Mouse (Mus musculus): Measurements from ENCODE around the gene Pdpk1.
"Not testable (repeated sequence)": the region's sequence is repeated elsewhere in the genome, so short reads cannot be mapped to it uniquely, and the experiment has no call there.

Pdpk1 gene

GRCm38 (mm10) chr17:24162584-24163175, 12.0 kb upstream of the Pdpk1 start:
- DNase-seq (ENCODE audit: low spot score in 2 of 2): no peak

- DNase-seq (ENCODE audit: low spot score in 2 of 2): no peak
Measured at GRCm38 (mm10) chr17:24161466-24161865, 10.7 kb upstream of the Pdpk1 start.

GRCm38 (mm10) chr17:24157526-24157925, 6.8 kb upstream of the Pdpk1 start:
- DNase-seq (ENCODE audit: low spot score in 2 of 2): no peak

GRCm38 (mm10) chr17:24157121-24157520, 6.4 kb upstream of the Pdpk1 start:
- no peak for DNase-seq (ENCODE audit: low spot score in 2 of 2)

- DNase-seq (ENCODE audit: low spot score in 2 of 2): no peak
Measured at GRCm38 (mm10) chr17:24156394-24156793, 5.7 kb upstream of the Pdpk1 start.

- no peak for DNase-seq (ENCODE audit: low spot score in 2 of 2)
Measured at GRCm38 (mm10) chr17:24155742-24156141, 5.0 kb upstream of the Pdpk1 start.

- no peak for DNase-seq (ENCODE audit: low spot score in 2 of 2)
Measured at GRCm38 (mm10) chr17:24154463-24154862, 3.7 kb upstream of the Pdpk1 start.

GRCm38 (mm10) chr17:24151890-24152563, 1.3 kb upstream of the Pdpk1 start:
- DNase-seq (ENCODE audit: low spot score in 2 of 2): peak; percentile 71 to 78

- no peak for DNase-seq (ENCODE audit: low spot score in 2 of 2)
Measured at GRCm38 (mm10) chr17:24151382-24151781, 658 bp upstream of the Pdpk1 start.

GRCm38 (mm10) chr17:24149421-24149820, 1.3 kb downstream of the Pdpk1 start:
- no peak for DNase-seq (ENCODE audit: low spot score in 2 of 2)

GRCm38 (mm10) chr17:24142897-24143296, 7.8 kb downstream of the Pdpk1 start:
- no peak for DNase-seq (ENCODE audit: low spot score in 2 of 2)

- peak; percentile 90 to 96 for DNase-seq (ENCODE audit: low spot score in 2 of 2)
Measured at GRCm38 (mm10) chr17:24141425-24141920, 9.3 kb downstream of the Pdpk1 start.

GRCm38 (mm10) chr17:24140845-24141424, 9.8 kb downstream of the Pdpk1 start:
- DNase-seq (ENCODE audit: low spot score in 2 of 2): no peak

- DNase-seq (ENCODE audit: low spot score in 2 of 2): no peak
Measured at GRCm38 (mm10) chr17:24139968-24140367, 10.8 kb downstream of the Pdpk1 start.

- no peak for DNase-seq (ENCODE audit: low spot score in 2 of 2)
Measured at GRCm38 (mm10) chr17:24139256-24139655, 11.5 kb downstream of the Pdpk1 start.

GRCm38 (mm10) chr17:24137226-24137880, 13.4 kb downstream of the Pdpk1 start:
- no peak for DNase-seq (ENCODE audit: low spot score in 2 of 2)

- no peak for DNase-seq (ENCODE audit: low spot score in 2 of 2)
Measured at GRCm38 (mm10) chr17:24134062-24134461, 16.7 kb downstream of the Pdpk1 start.

- DNase-seq (ENCODE audit: low spot score in 2 of 2): not testable (repeated sequence)
Measured at GRCm38 (mm10) chr17:24132919-24133318, 17.8 kb downstream of the Pdpk1 start.

GRCm38 (mm10) chr17:24131570-24131969, 19.2 kb downstream of the Pdpk1 start:
- no peak for DNase-seq (ENCODE audit: low spot score in 2 of 2)

- not testable (repeated sequence) for DNase-seq (ENCODE audit: low spot score in 2 of 2)
Measured at GRCm38 (mm10) chr17:24129246-24129645, 21.5 kb downstream of the Pdpk1 start.

- DNase-seq (ENCODE audit: low spot score in 2 of 2): no peak
Measured at GRCm38 (mm10) chr17:24127592-24127991, 23.1 kb downstream of the Pdpk1 start.

- no peak for DNase-seq (ENCODE audit: low spot score in 2 of 2)
Measured at GRCm38 (mm10) chr17:24126801-24127200, 23.9 kb downstream of the Pdpk1 start.
